Mouse (Mus musculus): ENCODE results near the gene Slc34a1.

- no peak for TF ChIP-seq GATA1 (IDR thresholded peaks at IDR 0.05; ENCODE audit: borderline replicate concordance, low read length)
- TF ChIP-seq CTCF (IDR thresholded peaks at IDR 0.05; ENCODE audit: low read depth, low read length), result no peak
- TF ChIP-seq TAL1 (conservative IDR thresholded peaks at IDR 0.05; ENCODE audit: low read depth, low read length), result no peak
- TF ChIP-seq POLR2AphosphoS5 (IDR thresholded peaks at IDR 0.05; ENCODE audit: insufficient replicate concordance, low read depth, low read length), result no peak
- no peak for TF ChIP-seq GATA2 (IDR thresholded peaks at IDR 0.05; ENCODE audit: borderline replicate concordance, low read depth, low read length)
Observed at GRCm38 (mm10) chr13:55368401-55368800, 29.6 kb upstream of the Slc34a1 start.
